Mouse (Mus musculus) central nervous system, embryonic 11.5 days (tissue): ENCODE measurements around the gene Gatad2b. TPM values are rescaled to one million over a fixed set of nuclear protein-coding genes. Genes with fewer than 3 reads are reported as not detected.

Experiments used
- polyA plus RNA-seq: library from polyadenylated mRNA; depleted of rRNA; stranded (reverse); fragments of >200 nt; gene quantifications from 2 replicates; pipeline ENCODE4 v1.2.3, GENCODE M21; 2012; rRNA removed

The Gatad2b gene
- polyA plus RNA-seq = 22.4 and 37.6 TPM in 2 replicates

GRCm38 (mm10) chr3:90292345-90293275 lies at the start of gene Gatad2b:
Gene Gatad2b, plus strand, starts transcription at chr3:90293178.

GRCm38 (mm10) chr3:90247960-90248745 lies 44.8 kb upstream of the Gatad2b start, which contains the start of gene Slc39a1:
Gene Slc39a1, plus strand, starts transcription at chr3:90248172.

GRCm38 (mm10) chr3:90253653-90254418 lies 39.1 kb upstream of the Gatad2b start, which contains the start of gene Crtc2:
Gene Crtc2, plus strand, starts transcription at chr3:90254163.

GRCm38 (mm10) chr3:90265034-90265931 lies 27.7 kb upstream of the Gatad2b start, which contains the start of gene Dennd4b:
Gene Dennd4b, plus strand, starts transcription at chr3:90265185.

GRCm38 (mm10) chr3:90389511-90390490 lies 96.8 kb downstream of the Gatad2b start, which contains the start of gene Slc27a3:
Gene Slc27a3, minus strand, starts transcription at chr3:90389938.

Other genes with a start within 250 kb of the Gatad2b start
- gene 4933434E20Rik, start 241.5 kb upstream of the Gatad2b start, polyA plus RNA-seq = 91.0 and 120 TPM in 2 replicates
- gene Ubap2l, start 240.6 kb upstream of the Gatad2b start, polyA plus RNA-seq = 111 and 173 TPM in 2 replicates
- gene Tpm3, start 220.5 kb upstream of the Gatad2b start, polyA plus RNA-seq = 273 and 485 TPM in 2 replicates
- 2.3 and 3.0 TPM in 2 replicates for gene Nup210l, start 189.0 kb upstream of the Gatad2b start, polyA plus RNA-seq
- gene Rps27, start 79.5 kb upstream of the Gatad2b start, polyA plus RNA-seq = 1,490 and 2,994 TPM in 2 replicates
- 30.1 and 40.6 TPM in 2 replicates for gene Rab13, start 79.5 kb upstream of the Gatad2b start, polyA plus RNA-seq
- gene Jtb, start 61.6 kb upstream of the Gatad2b start, polyA plus RNA-seq = 55.7 and 58.3 TPM in 2 replicates
- gene Creb3l4, start 49.7 kb upstream of the Gatad2b start, polyA plus RNA-seq = 2.4 and 3.6 TPM in 2 replicates
- 27.3 and 38.8 TPM in 2 replicates for gene Slc39a1, start 45.0 kb upstream of the Gatad2b start, polyA plus RNA-seq
- 37.2 and 54.6 TPM in 2 replicates for gene Crtc2, start 39.0 kb upstream of the Gatad2b start, polyA plus RNA-seq
- gene Dennd4b, start 28.0 kb upstream of the Gatad2b start, polyA plus RNA-seq = 17.1 and 20.7 TPM in 2 replicates
- gene Slc27a3, start 96.8 kb downstream of the Gatad2b start, polyA plus RNA-seq = 29.9 and 31.1 TPM in 2 replicates
- 48.4 and 57.9 TPM in 2 replicates for gene Ints3, start 140.4 kb downstream of the Gatad2b start, polyA plus RNA-seq
- 6.0 and 11.9 TPM in 2 replicates for gene Npr1, start 172.7 kb downstream of the Gatad2b start, polyA plus RNA-seq
- 245 and 276 TPM in 2 replicates for gene Ilf2, start 182.9 kb downstream of the Gatad2b start, polyA plus RNA-seq
- 23.3 and 41.3 TPM in 2 replicates for gene Snapin, start 197.9 kb downstream of the Gatad2b start, polyA plus RNA-seq
- 208 and 235 TPM in 2 replicates for gene Chtop, start 216.3 kb downstream of the Gatad2b start, polyA plus RNA-seq
- 11.4 and 11.6 TPM in 2 replicates for gene S100a1, start 221.2 kb downstream of the Gatad2b start, polyA plus RNA-seq
- 12.0 and 14.2 TPM in 2 replicates for gene S100a13, start 221.3 kb downstream of the Gatad2b start, polyA plus RNA-seq
- gene S100a14, start 233.7 kb downstream of the Gatad2b start, polyA plus RNA-seq = 0.05 TPM in 1 of 2 replicates, not detected in the other
- gene S100a16, start 244.1 kb downstream of the Gatad2b start, polyA plus RNA-seq = 21.0 and 26.2 TPM in 2 replicates